Mouse (Mus musculus): ENCODE results near the gene Larp4.

Gene Larp4

GRCm38 (mm10) chr15:100006180-100006579, 36.3 kb downstream of the Larp4 start:
- DNase-seq: no peak

GRCm38 (mm10) chr15:100018280-100018899, 48.5 kb downstream of the Larp4 start:
- no peak for DNase-seq

- no peak for DNase-seq
These were observed 51.3 kb downstream of the Larp4 start for GRCm38 (mm10) chr15:100021175-100021574.

GRCm38 (mm10) chr15:100022923-100023322, 53.1 kb downstream of the Larp4 start:
- DNase-seq: peak in 1 of 2 experiments; percentile 64

- no peak for DNase-seq
These were observed 55.4 kb downstream of the Larp4 start for GRCm38 (mm10) chr15:100025076-100025834.

- no peak for DNase-seq
These were observed 58.3 kb downstream of the Larp4 start for GRCm38 (mm10) chr15:100028133-100028532.

GRCm38 (mm10) chr15:100029497-100029896, 59.6 kb downstream of the Larp4 start:
- no peak for DNase-seq

- DNase-seq: no peak
These were observed 60.0 kb downstream of the Larp4 start for GRCm38 (mm10) chr15:100029900-100030299.

- peak; percentile 56 to 58 for DNase-seq
These were observed 62.7 kb downstream of the Larp4 start for GRCm38 (mm10) chr15:100032546-100032945.

GRCm38 (mm10) chr15:100038470-100038971, 68.7 kb downstream of the Larp4 start, which contains the start of gene Dip2b:
Dip2b (plus strand) TSS chr15:100038664.
- DNase-seq: peak; percentile 96 to 98

GRCm38 (mm10) chr15:100039001-100039701, 69.3 kb downstream of the Larp4 start:
- DNase-seq: peak; percentile 49 to 67

- peak; percentile 26 to 27 for DNase-seq
These were observed 70.8 kb downstream of the Larp4 start for GRCm38 (mm10) chr15:100040541-100041266.

GRCm38 (mm10) chr15:100041267-100042047, 71.6 kb downstream of the Larp4 start:
- no peak for DNase-seq

GRCm38 (mm10) chr15:100042048-100042400, 72.2 kb downstream of the Larp4 start:
- DNase-seq: no peak

- no peak for DNase-seq
These were observed 75.7 kb downstream of the Larp4 start for GRCm38 (mm10) chr15:100045576-100045975.

GRCm38 (mm10) chr15:100049496-100050087, 79.7 kb downstream of the Larp4 start:
- DNase-seq: no peak

GRCm38 (mm10) chr15:100050940-100051339, 81.1 kb downstream of the Larp4 start:
- no peak for DNase-seq

- DNase-seq: no peak
These were observed 82.9 kb downstream of the Larp4 start for GRCm38 (mm10) chr15:100052726-100053125.

GRCm38 (mm10) chr15:100056397-100056908, 86.6 kb downstream of the Larp4 start:
- no peak for DNase-seq

GRCm38 (mm10) chr15:100057698-100058097, 87.8 kb downstream of the Larp4 start:
- DNase-seq: no peak

- no peak for DNase-seq
These were observed 88.3 kb downstream of the Larp4 start for GRCm38 (mm10) chr15:100058143-100058542.

Data from lung, postnatal 4 days (tissue).